Mouse (Mus musculus): Measurements from ENCODE around the gene Flywch1.

The Flywch1 gene

DNA sequence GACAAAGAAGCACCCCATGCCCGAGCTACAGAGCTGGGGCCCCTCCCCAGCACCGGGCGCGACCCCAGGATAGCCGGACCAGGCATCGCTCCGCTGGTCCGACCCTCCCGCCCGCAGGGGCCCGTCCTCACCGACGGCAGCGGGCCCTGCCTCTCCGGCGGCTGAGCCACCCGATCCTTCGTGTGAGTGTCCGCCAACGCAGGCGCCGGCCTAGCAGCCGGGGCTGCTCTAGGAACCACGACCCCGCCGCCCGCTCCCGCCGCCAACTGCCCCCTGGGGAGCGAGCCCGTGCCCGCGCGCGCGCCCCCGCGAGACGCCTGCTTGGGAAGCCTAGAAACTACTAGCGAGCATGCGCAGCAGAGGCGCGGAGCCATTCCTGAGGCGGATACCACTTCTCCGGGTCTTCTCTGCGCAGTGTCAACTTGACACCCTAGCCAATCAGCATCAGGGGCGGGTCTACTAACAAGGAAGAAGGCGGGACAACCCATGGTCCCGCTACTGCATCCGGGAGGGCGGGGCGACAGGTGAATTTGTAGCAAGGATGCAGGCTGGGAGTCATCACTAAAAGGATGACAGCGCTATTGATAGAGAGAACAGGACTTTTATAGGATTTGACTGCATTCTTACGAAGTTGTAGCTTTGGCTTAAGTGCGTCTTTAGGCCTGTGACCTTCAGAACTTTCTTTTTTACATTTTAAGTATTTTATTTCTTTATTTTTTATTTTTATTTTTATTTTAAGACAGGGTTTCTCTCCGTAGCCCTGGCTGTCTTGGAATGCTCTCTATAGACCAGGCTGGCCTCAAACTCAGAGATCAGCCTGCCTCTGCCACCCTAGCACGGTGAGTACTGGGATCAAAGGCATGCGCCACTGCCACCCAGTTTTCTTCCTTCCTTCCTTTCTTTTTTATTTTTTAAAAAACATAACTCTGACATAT is at the start of gene Flywch1:
TSS of gene Flywch1 (minus strand) at position 319 of the 935 bp plus-strand sequence.
- DNase-seq (ENCODE audit: low read depth, low spot score): peak; percentile 99

DNA sequence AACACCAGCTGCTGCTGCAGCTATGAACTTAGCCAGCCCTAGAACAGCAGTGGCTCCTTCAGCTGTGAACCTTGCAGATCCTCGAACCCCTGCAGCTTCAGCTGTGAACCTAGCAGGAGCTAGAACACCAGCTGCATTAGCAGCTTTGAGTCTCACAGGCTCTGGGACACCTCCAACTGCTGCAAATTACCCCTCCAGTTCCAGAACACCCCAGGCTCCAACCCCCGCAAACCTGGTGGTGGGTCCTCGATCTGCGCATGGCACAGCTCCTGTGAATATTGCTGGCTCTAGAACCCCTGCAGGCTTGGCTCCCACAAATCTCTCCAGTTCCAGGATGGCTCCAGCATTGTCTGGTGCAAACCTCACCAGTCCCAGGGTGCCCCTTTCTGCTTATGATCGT is 49.3 kb upstream of the Flywch1 start:
- no peak for DNase-seq (ENCODE audit: low read depth, low spot score)

GRCm38 (mm10) chr17:23819235-23819634 is 47.8 kb upstream of the Flywch1 start:
- no peak for DNase-seq (ENCODE audit: low read depth, low spot score)

GRCm38 (mm10) chr17:23818579-23818978 is 47.2 kb upstream of the Flywch1 start:
- peak; percentile 54 for DNase-seq (ENCODE audit: low read depth, low spot score)

DNA sequence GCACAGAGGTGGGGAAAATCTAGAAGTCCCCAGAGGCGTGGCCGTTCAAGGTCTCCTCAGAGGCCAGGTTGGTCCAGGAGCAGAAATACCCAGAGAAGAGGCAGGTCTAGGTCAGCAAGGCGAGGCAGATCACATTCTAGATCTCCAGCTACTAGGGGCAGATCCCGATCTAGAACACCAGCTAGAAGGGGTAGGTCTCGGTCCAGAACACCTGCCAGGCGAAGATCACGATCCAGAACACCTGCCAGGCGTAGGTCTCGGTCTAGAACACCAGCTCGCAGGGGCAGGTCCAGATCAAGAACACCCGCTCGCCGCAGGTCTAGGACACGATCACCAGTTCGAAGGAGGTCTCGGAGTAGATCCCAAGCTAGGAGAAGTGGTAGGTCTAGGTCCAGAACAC is 44.2 kb upstream of the Flywch1 start:
- no peak for DNase-seq (ENCODE audit: low read depth, low spot score)

GRCm38 (mm10) chr17:23807918-23808317 is 36.5 kb upstream of the Flywch1 start:
- no peak for DNase-seq (ENCODE audit: low read depth, low spot score)

- DNase-seq (ENCODE audit: low read depth, low spot score): no peak
Observed at GRCm38 (mm10) chr17:23806867-23807266, 35.5 kb upstream of the Flywch1 start.

- peak; percentile 50 for DNase-seq (ENCODE audit: low read depth, low spot score)
Observed at GRCm38 (mm10) chr17:23804426-23805085, 33.2 kb upstream of the Flywch1 start.

DNA sequence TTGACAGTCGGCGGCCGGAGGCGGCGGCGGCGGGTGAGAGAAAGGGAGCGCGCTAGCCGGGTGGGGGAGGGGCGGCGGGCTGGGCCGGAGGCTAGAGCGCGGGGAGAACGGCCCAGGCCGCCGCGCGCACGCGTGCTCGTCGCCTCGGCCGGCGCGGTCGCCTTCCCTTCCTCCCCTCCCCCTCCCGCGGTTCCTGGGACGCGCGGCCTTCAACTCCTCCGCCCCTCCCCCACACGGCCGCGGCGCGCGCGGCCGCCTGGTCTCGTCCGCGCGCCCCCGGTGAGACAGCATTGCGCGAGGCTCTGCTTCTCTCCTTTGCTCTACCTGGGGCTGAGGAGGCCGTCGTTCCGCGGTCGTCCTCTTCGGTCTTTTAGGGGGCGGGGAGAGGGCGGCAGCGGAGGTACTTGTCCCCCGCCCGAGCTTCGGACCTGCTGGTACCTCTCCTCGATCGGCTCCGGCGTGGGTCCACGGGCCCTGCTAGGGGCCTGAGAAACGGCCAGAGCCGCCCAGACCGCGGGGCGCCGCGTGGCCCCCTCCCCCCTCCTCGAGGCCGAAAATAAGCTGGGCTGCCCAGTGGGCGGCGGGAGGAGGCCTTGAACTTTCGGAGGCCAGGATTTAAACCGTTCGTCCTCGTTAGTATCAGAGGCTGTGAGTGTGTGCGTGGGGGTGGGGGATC is 32.1 kb upstream of the Flywch1 start:
- peak; percentile 72 for DNase-seq (ENCODE audit: low read depth, low spot score)

GRCm38 (mm10) chr17:23802746-23803365 is 31.5 kb upstream of the Flywch1 start:
- peak; percentile 99 for DNase-seq (ENCODE audit: low read depth, low spot score)

GRCm38 (mm10) chr17:23801627-23802026 is 30.2 kb upstream of the Flywch1 start:
- no peak for DNase-seq (ENCODE audit: low read depth, low spot score)

- peak; percentile 57 for DNase-seq (ENCODE audit: low read depth, low spot score)
Observed at GRCm38 (mm10) chr17:23797316-23797715, 25.9 kb upstream of the Flywch1 start.

- DNase-seq (ENCODE audit: low read depth, low spot score): no peak
Observed at GRCm38 (mm10) chr17:23795323-23795722, 23.9 kb upstream of the Flywch1 start.

DNA sequence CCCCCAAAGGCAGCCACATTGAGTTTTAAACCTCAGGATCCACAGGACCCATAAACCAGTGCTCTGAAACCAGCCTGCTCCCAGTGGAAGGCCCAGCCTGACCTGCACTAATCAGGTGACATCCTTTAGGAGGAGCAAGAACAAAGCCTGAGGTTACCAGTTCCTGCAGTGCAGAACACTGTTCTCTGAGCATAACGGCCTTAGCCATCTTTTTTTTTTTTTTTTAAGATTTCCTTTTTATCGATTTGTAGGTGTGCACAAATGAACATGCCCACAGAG is 19.6 kb upstream of the Flywch1 start:
- DNase-seq (ENCODE audit: low read depth, low spot score): no peak

GRCm38 (mm10) chr17:23790269-23791078 is 19.1 kb upstream of the Flywch1 start, which contains the start of gene Srrm2:
Gene Srrm2, plus strand, starts transcription at chr17:23790532.
- no peak for DNase-seq (ENCODE audit: low read depth, low spot score)

- no peak for DNase-seq (ENCODE audit: low read depth, low spot score)
Observed at GRCm38 (mm10) chr17:23789749-23790268, 18.4 kb upstream of the Flywch1 start.

GRCm38 (mm10) chr17:23788973-23789372 is 17.6 kb upstream of the Flywch1 start:
- DNase-seq (ENCODE audit: low read depth, low spot score): peak; percentile 65

GRCm38 (mm10) chr17:23786510-23786931 is 15.1 kb upstream of the Flywch1 start:
- DNase-seq (ENCODE audit: low read depth, low spot score): peak; percentile 53

DNA sequence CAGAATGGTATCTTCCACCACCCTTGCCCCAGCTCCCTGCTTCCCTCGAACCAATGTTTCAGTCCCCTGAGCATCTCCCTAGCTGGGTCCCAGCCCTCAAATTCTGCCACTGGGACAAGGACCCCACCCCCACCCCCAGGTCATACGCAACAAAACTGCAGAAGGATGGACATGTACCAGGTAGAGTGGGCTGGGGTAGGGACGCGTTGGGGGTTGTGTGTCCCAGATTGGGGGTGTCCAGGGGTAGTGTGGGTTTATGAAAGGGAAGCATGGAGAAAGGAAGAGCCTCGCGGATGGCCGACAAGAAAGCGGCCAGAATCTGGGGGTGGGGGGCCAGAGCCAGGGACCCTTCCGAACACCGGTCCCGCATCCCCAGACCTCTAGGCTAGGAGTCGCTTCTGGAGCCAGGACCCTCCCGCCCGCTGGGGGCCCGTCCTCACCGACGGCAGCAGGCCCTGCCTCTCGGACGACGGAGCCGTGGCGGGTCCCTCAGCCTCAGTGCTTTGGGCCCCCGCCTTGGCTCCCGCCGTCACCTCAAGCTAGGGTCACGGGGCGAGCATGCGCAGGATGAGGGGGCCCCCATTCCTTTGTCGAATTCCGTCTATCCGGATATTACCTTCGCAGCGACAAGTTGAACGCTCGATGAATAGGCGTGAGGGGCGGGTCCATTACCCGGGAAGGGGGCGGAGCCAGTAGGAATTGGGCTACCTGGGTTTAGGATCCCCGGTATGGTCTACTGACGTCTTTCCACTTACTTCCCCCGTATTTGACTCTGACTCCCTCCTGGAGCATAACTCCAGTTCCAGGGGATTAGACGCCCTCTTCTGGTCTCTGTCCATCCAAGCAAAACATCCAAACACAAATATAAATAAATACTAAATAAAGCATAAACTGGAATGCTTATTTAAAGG is 14.4 kb upstream of the Flywch1 start, which contains the start of gene Flywch2:
TSS of gene Flywch2 (minus strand) at position 521 of the 911 bp plus-strand sequence.
- peak; percentile 69 for DNase-seq (ENCODE audit: low read depth, low spot score)

DNA sequence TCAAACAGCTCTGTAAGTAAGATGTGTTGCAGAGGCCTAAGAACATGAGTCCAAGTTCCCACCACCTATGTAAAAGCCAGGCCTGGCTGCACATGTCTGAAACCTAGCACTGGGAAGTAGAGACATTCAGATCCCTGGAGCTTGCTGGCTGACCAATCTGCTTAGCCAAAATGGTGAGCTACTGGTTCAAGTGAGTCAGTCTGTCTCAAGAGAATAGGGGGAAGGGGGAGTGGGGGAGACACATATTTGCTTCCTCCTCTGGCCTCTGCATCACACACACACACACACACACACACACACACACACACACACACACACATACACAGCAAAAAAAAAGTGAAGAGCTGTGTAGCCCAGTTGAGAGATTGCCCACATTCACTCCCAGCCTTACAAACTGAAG is 11.9 kb upstream of the Flywch1 start:
- DNase-seq (ENCODE audit: low read depth, low spot score): no peak
